Mouse (Mus musculus) 3T3-L1 (cell line): ENCODE measurements around the gene Efhb.

ENCODE experiments used
- DNase-seq: peaks from one replicate; pipeline ENCODE4 v3.0.0-alpha.2; 2015; ENCODE audit warnings: low read depth, low spot score

Efhb gene

GRCm38 (mm10) chr17:53462603-53463495, at the start of gene Efhb:
TSS of gene Efhb (minus strand) at chr17:53463321.
- peak; percentile 94 for DNase-seq

GRCm38 (mm10) chr17:53512311-53512951, 49.3 kb upstream of the Efhb start:
- DNase-seq, result peak; percentile 65

GRCm38 (mm10) chr17:53502966-53503365, 39.8 kb upstream of the Efhb start:
- no peak for DNase-seq

GRCm38 (mm10) chr17:53489007-53489378, 25.9 kb upstream of the Efhb start:
- DNase-seq, result no peak

- no peak for DNase-seq
Observed at GRCm38 (mm10) chr17:53488291-53489006, 25.3 kb upstream of the Efhb start.

GRCm38 (mm10) chr17:53480433-53480832, 17.3 kb upstream of the Efhb start:
- peak; percentile 11 for DNase-seq

GRCm38 (mm10) chr17:53479604-53480041, 16.5 kb upstream of the Efhb start:
- peak; percentile 70 for DNase-seq

GRCm38 (mm10) chr17:53478858-53479603, 15.9 kb upstream of the Efhb start, which contains the start of gene Rab5a:
TSS of gene Rab5a (plus strand) at chr17:53479234.
- peak; percentile 99 for DNase-seq

GRCm38 (mm10) chr17:53478066-53478857, 15.1 kb upstream of the Efhb start:
- DNase-seq, result no peak

- no peak for DNase-seq
Observed at GRCm38 (mm10) chr17:53468697-53469096, 5.6 kb upstream of the Efhb start.

GRCm38 (mm10) chr17:53465569-53465968, 2.4 kb upstream of the Efhb start:
- DNase-seq, result peak; percentile 30

GRCm38 (mm10) chr17:53463496-53463840, 347 bp upstream of the Efhb start:
- DNase-seq, result peak; percentile 19

- no peak for DNase-seq
Observed at GRCm38 (mm10) chr17:53456742-53457141, 6.4 kb downstream of the Efhb start.

GRCm38 (mm10) chr17:53456152-53456551, 7.0 kb downstream of the Efhb start:
- DNase-seq, result no peak

GRCm38 (mm10) chr17:53402689-53403306, 60.3 kb downstream of the Efhb start:
- no peak for DNase-seq

- DNase-seq, result no peak
Observed at GRCm38 (mm10) chr17:53393201-53393600, 69.9 kb downstream of the Efhb start.

- DNase-seq, result peak; percentile 67
Observed at GRCm38 (mm10) chr17:53389507-53389906, 73.6 kb downstream of the Efhb start.

GRCm38 (mm10) chr17:53387581-53388473, 75.3 kb downstream of the Efhb start:
- DNase-seq, result peak; percentile 49

- no peak for DNase-seq
Observed at GRCm38 (mm10) chr17:53386863-53387262, 76.3 kb downstream of the Efhb start.
